Mouse (Mus musculus) adrenal gland, adult 10 weeks (tissue): ENCODE results near the gene 4933411K16Rik. TPM values are rescaled to one million over a fixed set of nuclear protein-coding genes. Genes with fewer than 3 reads are reported as not detected.

Experiments used
- polyA plus RNA-seq: library from polyadenylated mRNA; stranded (reverse); fragments of 350-450 nt; fragmentation: Illumina TruSeq; extraction: RNeasy Lipid Tissue Mini Kit (QIAGEN cat#74804); gene quantifications from one replicate; pipeline ENCODE4 v1.2.3, GENCODE M21; 2014; ENCODE audit warnings: low read depth, low replicate concordance

The 4933411K16Rik gene
- not detected for polyA plus RNA-seq

GRCm38 (mm10) chr19:42051948-42052347, at the start of gene 4933411K16Rik:
4933411K16Rik (plus strand) TSS chr19:42052248.

GRCm38 (mm10) chr19:42035456-42036248, 16.4 kb upstream of the 4933411K16Rik start, which contains the start of gene Ankrd2:
Ankrd2 (plus strand) TSS chr19:42036000.

DNA sequence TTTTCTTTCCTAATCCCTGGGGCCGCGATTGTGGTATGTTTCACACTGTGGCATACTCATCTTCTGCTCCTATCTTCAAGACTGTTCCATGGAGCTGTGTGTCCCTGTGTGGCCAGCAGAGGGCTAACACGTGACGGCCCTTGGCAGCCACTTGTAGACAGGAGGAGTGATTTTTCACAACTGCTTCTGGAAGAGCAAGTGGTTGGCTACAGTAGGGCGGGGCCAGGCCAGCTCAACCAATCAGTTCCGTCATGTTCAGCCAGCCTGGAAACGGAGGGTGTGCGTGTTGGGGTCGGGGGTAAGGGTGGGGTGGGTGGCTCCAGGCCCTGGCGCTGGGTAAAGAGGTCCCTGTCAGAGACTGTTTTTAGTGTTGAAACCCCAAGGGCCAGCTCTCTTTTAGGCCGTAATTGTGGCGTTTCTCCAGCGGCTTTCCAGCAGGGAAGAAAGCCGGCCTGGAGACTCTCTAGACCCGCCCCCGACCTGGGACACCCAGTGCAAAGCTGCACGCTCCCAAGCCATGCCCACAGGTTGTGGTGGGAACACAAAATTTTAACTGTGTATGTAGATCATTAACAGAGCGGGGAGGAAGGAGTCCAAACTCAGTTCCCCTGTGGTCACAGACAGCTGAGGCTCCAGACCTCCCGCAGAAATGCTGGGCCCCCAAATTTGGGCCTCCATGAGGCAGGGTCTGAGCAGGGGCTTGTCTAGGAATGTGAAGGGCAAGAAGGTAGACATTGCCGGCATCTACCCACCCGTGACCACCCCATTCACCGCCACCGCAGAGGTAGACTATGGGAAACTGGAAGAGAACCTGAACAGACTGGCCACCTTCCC, 6.6 kb upstream of the 4933411K16Rik start, which contains the start of gene Hoga1:
Gene Hoga1, plus strand, starts transcription at position 342 of the 834 bp plus-strand sequence.

DNA sequence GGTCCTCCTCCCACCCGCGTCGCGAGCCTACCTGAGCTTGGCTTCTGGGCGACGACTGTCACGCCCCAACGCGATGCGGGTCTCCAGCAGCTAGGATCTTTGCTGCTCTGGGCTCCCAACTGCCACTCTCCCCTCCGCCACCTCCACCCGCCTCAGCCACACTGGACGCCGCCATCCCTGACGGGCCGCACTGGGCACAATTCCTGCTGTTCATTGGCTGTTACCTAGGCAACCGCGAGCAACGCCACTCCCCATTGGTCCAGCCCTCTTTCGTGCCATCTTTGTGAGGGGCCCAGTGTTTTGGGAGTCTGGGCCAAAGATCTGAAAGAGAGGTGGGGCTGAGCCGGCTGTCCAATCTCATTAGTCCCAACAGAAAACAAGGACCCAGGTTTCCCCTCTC, 34.1 kb downstream of the 4933411K16Rik start, which contains the start of gene Morn4:
Gene Morn4, minus strand, starts transcription at position 192 of the 400 bp plus-strand sequence.

GRCm38 (mm10) chr19:42089748-42090595, 37.9 kb downstream of the 4933411K16Rik start, which contains the start of gene Pi4k2a:
Pi4k2a (plus strand) TSS chr19:42090470.

Other genes with a start within 250 kb of the 4933411K16Rik start
- 1.3 TPM for gene Frat1, start 222.3 kb upstream of the 4933411K16Rik start, polyA plus RNA-seq
- 1.4 TPM for gene Frat2, start 204.1 kb upstream of the 4933411K16Rik start, polyA plus RNA-seq
- 0.70 TPM for gene Rrp12, start 156.1 kb upstream of the 4933411K16Rik start, polyA plus RNA-seq
- gene Pgam1, start 140.3 kb upstream of the 4933411K16Rik start, polyA plus RNA-seq, result 980 TPM
- gene Exosc1, start 118.8 kb upstream of the 4933411K16Rik start, polyA plus RNA-seq, result 33.2 TPM
- 30.8 TPM for gene Zdhhc16, start 118.8 kb upstream of the 4933411K16Rik start, polyA plus RNA-seq
- gene Mms19, start 71.1 kb upstream of the 4933411K16Rik start, polyA plus RNA-seq, result 13.2 TPM
- 0.52 TPM for gene Ubtd1, start 70.5 kb upstream of the 4933411K16Rik start, polyA plus RNA-seq
- gene Ankrd2, start 16.2 kb upstream of the 4933411K16Rik start, polyA plus RNA-seq, result not detected
- 0.35 TPM for gene Hoga1, start 6.6 kb upstream of the 4933411K16Rik start, polyA plus RNA-seq
- gene Morn4, start 34.1 kb downstream of the 4933411K16Rik start, polyA plus RNA-seq, result 2.4 TPM
- 13.7 TPM for gene Pi4k2a, start 38.2 kb downstream of the 4933411K16Rik start, polyA plus RNA-seq
- gene Avpi1, start 76.8 kb downstream of the 4933411K16Rik start, polyA plus RNA-seq, result 8.3 TPM
- gene Marveld1, start 95.2 kb downstream of the 4933411K16Rik start, polyA plus RNA-seq, result 11.5 TPM
- 8.1 TPM for gene Zfyve27, start 111.7 kb downstream of the 4933411K16Rik start, polyA plus RNA-seq
- gene Sfrp5, start 150.0 kb downstream of the 4933411K16Rik start, polyA plus RNA-seq, result not detected
- 0.64 TPM for gene Golga7b, start 195.3 kb downstream of the 4933411K16Rik start, polyA plus RNA-seq